Mouse (Mus musculus) embryonic facial prominence, embryonic 11.5 days (tissue): ENCODE data around the gene Gtsf1l. TPM values are rescaled to one million over a fixed set of nuclear protein-coding genes. Genes with fewer than 3 reads are reported as not detected.
A peak's percentile ranks its signal among the peaks of the same experiment; 100 is the strongest.

ENCODE experiments used
- ATAC-seq: fragments of 200-750 bp; cut with Nextera tagmentation; replicated peaks from 2 replicates; pipeline ENCODE4 v1.8.0; 2017; ENCODE audit warnings: low read depth; ENCODE audit not compliant: insufficient number of reproducible peaks, low FRiP score, low TSS enrichment
- DNase-seq: peaks from one replicate; pipeline ENCODE4 v3.0.0-alpha.2; 2015; ENCODE audit warnings: low spot score
- H3K27ac ChIP-seq: fragments of 300-500 bp; sonication (generic); replicated peaks from 2 replicates; pipeline ENCODE4 v1.5.1; 2014; ENCODE audit warnings: mild to moderate bottlenecking, low read depth, low read length, control low read depth
- H3K27me3 ChIP-seq: fragments of 300-500 bp; sonication (generic); 2 replicates; pipeline ENCODE4 v1.6.1; 2014; ENCODE audit warnings: mild to moderate bottlenecking, low read length, moderate library complexity, mixed read lengths; ENCODE audit not compliant: control insufficient read depth, insufficient read depth
- H3K36me3 ChIP-seq: fragments of 300-500 bp; sonication (generic); replicated peaks from 2 replicates; pipeline ENCODE4 v1.6.1; 2014; ENCODE audit warnings: low read depth, mild to moderate bottlenecking, low read length, moderate library complexity, mixed read lengths; ENCODE audit not compliant: control insufficient read depth, insufficient read depth
- H3K4me1 ChIP-seq: fragments of 300-500 bp; sonication (generic); 2 replicates; pipeline ENCODE4 v1.6.1; 2014; ENCODE audit warnings: low read length, mixed read lengths; ENCODE audit not compliant: control insufficient read depth, insufficient read depth
- H3K4me2 ChIP-seq: fragments of 300-500 bp; sonication (generic); 2 replicates; pipeline ENCODE4 v1.6.1; 2014; ENCODE audit warnings: low read depth, mild to moderate bottlenecking, control low read depth, low read length, moderate library complexity
- H3K4me3 ChIP-seq: fragments of 300-500 bp; sonication (generic); 2 replicates; pipeline ENCODE4 v1.5.1; 2014; ENCODE audit warnings: low read depth, low read length, control low read depth
- H3K9ac ChIP-seq: fragments of 300-500 bp; sonication (generic); replicated peaks from 2 replicates; pipeline ENCODE4 v1.6.1; 2014; ENCODE audit warnings: mild to moderate bottlenecking, control low read depth, low read length
- H3K9me3 ChIP-seq: fragments of 300-500 bp; sonication (generic); replicated peaks from 2 replicates; pipeline ENCODE4 v1.6.1; 2016; ENCODE audit warnings: mild to moderate bottlenecking, low read length, inconsistent platforms, mixed read lengths; ENCODE audit not compliant: control insufficient read depth
- WGBS: fragments of 180-500 bp; shearing (Covaris S2); extraction: QIAGEN DNeasy Blood & Tissue Kit; methylation state at CpG from one replicate; pipeline ENCODE4 v1.1.7; 2014; 5-methylcytosine and 5-hydroxymethylcytosine counted together
- polyA plus RNA-seq: library from polyadenylated mRNA; unstranded; fragments of >200 nt; fragmentation: Nextera tagmentation; extraction: Ambion mirVana; gene quantifications from 2 replicates; pipeline ENCODE4 v1.2.1, GENCODE M21; 2014

The Gtsf1l gene
- polyA plus RNA-seq, 1 experiment from 2014 or later: not detected

DNA sequence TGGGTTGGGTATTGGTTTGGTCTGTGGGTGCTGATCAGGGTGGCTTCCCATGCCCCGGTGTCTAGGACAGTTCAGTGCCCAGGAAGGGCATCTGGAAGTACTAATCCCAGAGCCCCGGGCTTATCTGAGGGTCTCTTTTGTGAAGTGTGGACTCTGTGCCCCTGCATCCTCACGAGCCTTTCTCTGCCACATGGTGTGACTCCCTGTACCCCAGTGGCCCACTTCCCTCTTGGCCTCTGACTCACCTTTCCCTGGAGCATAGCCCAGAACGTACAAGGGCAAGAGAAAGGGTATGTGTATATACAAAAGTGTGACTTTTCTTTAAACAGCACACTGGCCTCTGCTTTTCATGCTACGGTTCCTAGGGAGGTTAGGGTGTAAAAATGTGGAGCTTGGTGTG, 31.9 kb downstream of the Gtsf1l start:
- H3K36me3 ChIP-seq: no peaks in the 10 kb centered on the region
- H3K27me3 ChIP-seq: no peaks in the 10 kb centered on the region; the same call in 1 of the 2 replicates
- peak overlapping the region; percentile 73 for H3K4me3 ChIP-seq
- WGBS: 34% methylated on average over 5 of the region's 5 CpGs
- peak overlapping the region; percentile 97 for H3K4me2 ChIP-seq
- no peaks in the 10 kb centered on the region for H3K9me3 ChIP-seq
- peak overlapping the region; percentile 84 for H3K9ac ChIP-seq
- no peak overlapping the region for H3K27ac ChIP-seq
- DNase-seq: no peak
- no peak for ATAC-seq
- H3K4me1 ChIP-seq: no peaks in the 10 kb centered on the region; the same call in 1 of the 2 replicates

DNA sequence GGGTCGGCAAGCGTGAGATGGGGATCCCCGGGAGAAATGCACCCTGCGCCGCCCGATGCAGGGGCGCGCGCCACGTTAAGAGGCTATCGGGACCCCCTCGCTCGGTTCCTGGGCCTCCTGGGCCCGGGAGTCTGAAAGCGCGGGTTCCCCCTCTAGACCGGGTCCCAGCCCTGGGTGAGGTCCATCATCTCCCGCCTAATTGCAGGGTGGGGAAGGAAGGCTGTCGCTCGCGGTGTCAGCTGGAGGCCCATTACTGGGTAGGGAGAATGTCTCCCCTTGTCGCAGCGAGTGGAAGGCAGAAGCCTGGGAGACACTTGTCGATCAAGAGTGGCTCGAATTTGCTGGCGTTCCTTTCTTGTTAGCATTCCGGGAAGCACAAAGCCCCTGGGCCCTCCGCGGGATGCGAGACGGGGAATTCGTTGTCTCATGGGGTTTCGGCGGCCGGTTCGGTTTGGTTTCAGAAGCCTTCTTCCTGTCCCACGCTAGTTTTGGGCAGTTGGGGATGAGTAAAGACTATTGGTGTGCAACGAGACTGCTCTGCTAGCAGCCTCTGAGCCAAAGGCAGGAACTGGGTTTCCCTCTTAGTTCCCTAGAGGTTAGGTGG, 32.7 kb downstream of the Gtsf1l start:
- Histone ChIP-seq H3K27ac (peak overlapping the region; percentile 52; the same call in 1 of the 2 replicates), H3K9ac (peak overlapping the region; percentile 84), H3K36me3 (no peaks in the 10 kb centered on the region), H3K9me3 (no peaks in the 10 kb centered on the region), H3K27me3 (no peaks in the 10 kb centered on the region; the same call in 1 of the 2 replicates), H3K4me3 (peak overlapping the region; percentile 73), H3K4me2 (peak overlapping the region; percentile 97), H3K4me1 (no peaks in the 10 kb centered on the region; the same call in 1 of the 2 replicates)
- under 1% methylated on average over 37 of the region's 38 CpGs for WGBS
- ATAC-seq (peak; percentile 35), DNase-seq (peak; percentile 44)

DNA sequence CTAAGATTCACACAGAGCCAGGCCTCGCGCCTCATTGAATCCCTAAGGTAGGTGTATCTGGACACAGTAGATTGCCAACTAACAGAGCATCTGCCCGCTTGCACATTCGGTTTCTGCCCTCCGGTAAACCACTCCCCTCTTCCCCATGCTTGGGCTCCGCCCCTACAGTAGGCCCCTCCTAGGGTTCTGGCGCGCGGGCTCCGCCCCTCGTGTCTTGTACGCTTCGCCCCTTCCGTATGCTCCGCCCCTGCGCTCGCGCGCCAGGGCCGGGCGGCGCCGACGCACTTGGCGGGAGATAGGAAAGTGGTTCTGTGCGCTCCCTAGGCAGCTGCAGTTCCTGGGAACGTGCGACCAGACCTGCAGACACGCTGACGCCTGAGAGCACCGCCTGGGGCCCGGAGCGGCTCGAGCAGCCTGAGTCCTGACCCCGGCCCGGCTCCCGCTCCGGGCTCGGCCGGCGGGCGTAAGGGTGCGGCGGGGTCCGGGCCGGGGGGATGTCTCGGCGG, 33.3 kb downstream of the Gtsf1l start, which contains the start of gene Mybl2:
Gene Mybl2 (plus strand): TSS at position 353 of the 506 bp plus-strand sequence.
- under 1% methylated on average over 48 of the region's 48 CpGs for WGBS
- Histone ChIP-seq H3K4me2 (peak within 1 kb of the TSS; percentile 97), H3K36me3 (no peaks in the 10 kb centered on the region), H3K9me3 (no peaks in the 10 kb centered on the region), H3K4me1 (no peaks in the 10 kb centered on the region; the same call in 1 of the 2 replicates), H3K27me3 (no peaks in the 10 kb centered on the region; the same call in 1 of the 2 replicates), H3K4me3 (peak within 1 kb of the TSS; percentile 73), H3K9ac (peak within 1 kb of the TSS; percentile 84), H3K27ac (peak within 1 kb of the TSS; percentile 52)
- peak; percentile 98 for DNase-seq
- peak; percentile 98 for ATAC-seq

DNA sequence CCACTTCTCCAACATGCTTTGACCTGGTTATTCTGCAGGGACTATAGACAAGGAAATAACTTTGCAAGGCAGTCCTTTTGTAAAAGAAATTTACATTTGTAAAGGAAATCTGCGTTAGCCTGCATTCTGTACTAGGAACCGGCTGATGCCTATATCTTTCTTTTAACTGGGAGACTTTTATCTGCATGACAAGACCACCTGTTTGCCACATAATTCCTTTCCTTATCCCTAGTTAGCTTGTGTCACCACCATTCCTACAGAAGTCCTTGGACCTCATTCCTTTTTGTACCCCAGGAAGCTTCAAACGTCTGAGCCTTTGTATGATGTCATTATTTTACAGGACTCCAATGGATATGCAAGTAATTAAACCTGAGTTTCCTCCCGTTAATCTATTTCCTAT, 34.8 kb downstream of the Gtsf1l start:
- no peak overlapping the region for H3K4me2 ChIP-seq
- H3K27ac ChIP-seq: no peak overlapping the region
- no peaks in the 10 kb centered on the region; the same call in 1 of the 2 replicates for H3K27me3 ChIP-seq
- no peaks in the 10 kb centered on the region for H3K36me3 ChIP-seq
- H3K9me3 ChIP-seq: no peaks in the 10 kb centered on the region
- no peak for DNase-seq
- 65% methylated on average over 4 of the region's 4 CpGs for WGBS
- no peaks in the 10 kb centered on the region; the same call in 1 of the 2 replicates for H3K4me1 ChIP-seq
- H3K9ac ChIP-seq: no peak overlapping the region
- ATAC-seq: no peak
- H3K4me3 ChIP-seq: no peak overlapping the region

DNA sequence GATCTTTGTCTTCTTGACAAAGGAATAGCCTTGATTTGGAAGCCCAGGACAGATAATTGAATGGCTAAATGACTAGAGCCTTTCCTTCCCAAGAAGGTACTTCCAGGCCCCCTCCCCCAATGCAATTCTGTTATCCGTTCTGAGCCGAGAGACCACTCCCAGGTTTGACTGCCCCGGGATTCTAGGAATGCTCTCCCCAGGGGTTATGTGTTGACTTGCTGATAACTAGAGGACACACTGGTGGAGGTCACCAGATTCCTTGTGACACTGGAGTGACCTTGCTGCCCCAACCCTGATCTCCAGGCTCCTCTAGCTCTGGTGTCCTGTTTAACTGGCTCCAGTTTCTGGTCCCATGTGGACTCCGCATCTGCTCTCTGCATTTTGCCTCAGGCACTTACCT, 35.6 kb downstream of the Gtsf1l start:
- WGBS: 25% methylated on average over 4 of the region's 4 CpGs
- DNase-seq (no peak), ATAC-seq (no peak)
- no peaks in the 10 kb centered on the region for H3K9me3 ChIP-seq
- no peak overlapping the region for H3K9ac ChIP-seq
- H3K4me2 ChIP-seq: no peak overlapping the region
- no peak overlapping the region for H3K4me3 ChIP-seq
- H3K36me3 ChIP-seq: no peaks in the 10 kb centered on the region; the same call in 1 of the 2 replicates
- H3K27ac ChIP-seq: no peak overlapping the region
- no peaks in the 10 kb centered on the region; the same call in 1 of the 2 replicates for H3K27me3 ChIP-seq
- H3K4me1 ChIP-seq: no peaks in the 10 kb centered on the region; the same call in 1 of the 2 replicates

DNA sequence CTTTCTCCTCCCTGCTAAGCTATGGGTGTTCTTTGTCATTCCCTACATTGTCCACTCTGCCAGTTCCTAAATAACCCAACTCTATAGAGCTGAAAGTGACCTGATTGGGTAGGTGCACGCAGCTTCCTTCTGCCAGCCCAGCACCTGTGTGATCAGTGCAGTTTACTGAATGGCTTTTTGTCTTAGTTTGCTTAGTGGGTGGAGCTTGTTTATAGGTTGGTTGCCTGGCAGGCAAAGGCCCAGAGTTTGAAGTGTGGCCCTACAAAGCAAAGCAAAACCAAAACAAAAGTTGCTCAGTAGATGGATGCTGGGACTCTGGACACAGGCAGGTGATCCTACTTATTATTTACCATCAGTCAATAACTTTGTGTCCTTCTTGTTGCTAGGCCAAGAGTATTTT, 36.0 kb downstream of the Gtsf1l start:
- H3K4me2 ChIP-seq: no peak overlapping the region
- no peak overlapping the region for H3K4me3 ChIP-seq
- H3K27me3 ChIP-seq: no peaks in the 10 kb centered on the region; the same call in 1 of the 2 replicates
- no peak for DNase-seq
- 71% methylated on average over 1 of the region's 1 CpGs for WGBS
- H3K9ac ChIP-seq: no peak overlapping the region
- no peaks in the 10 kb centered on the region; the same call in 1 of the 2 replicates for H3K36me3 ChIP-seq
- no peak for ATAC-seq
- H3K9me3 ChIP-seq: no peaks in the 10 kb centered on the region
- H3K4me1 ChIP-seq: no peaks in the 10 kb centered on the region; the same call in 1 of the 2 replicates
- no peak overlapping the region for H3K27ac ChIP-seq

DNA sequence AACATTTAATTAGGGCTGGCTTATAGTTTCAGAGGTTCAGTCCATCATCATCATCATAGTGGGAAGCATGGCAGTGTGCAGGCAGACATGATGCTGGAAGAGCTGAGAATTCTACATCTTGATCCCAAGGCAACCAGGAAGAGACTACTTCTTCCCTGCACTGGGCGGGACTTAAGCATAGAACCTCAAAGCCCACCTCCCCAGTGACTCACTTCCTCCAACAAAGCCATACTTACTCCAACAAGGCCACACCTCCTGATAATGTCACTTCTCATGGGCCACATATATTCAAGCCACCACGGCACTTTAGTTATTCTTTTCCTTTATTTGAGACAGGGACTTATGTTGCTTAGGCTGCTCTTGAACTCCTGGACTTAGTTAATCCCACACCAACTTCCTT, 38.5 kb downstream of the Gtsf1l start:
- no peak overlapping the region for H3K4me2 ChIP-seq
- ATAC-seq (no peak), DNase-seq (no peak)
- no peak overlapping the region for H3K27ac ChIP-seq
- no peaks in the 10 kb centered on the region; the same call in 1 of the 2 replicates for H3K36me3 ChIP-seq
- no peak overlapping the region for H3K4me3 ChIP-seq
- no peaks in the 10 kb centered on the region for H3K4me1 ChIP-seq
- no peak overlapping the region for H3K9ac ChIP-seq
- no peaks in the 10 kb centered on the region for H3K27me3 ChIP-seq
- 87% methylated on average over 2 of the region's 2 CpGs for WGBS
- H3K9me3 ChIP-seq: no peaks in the 10 kb centered on the region

DNA sequence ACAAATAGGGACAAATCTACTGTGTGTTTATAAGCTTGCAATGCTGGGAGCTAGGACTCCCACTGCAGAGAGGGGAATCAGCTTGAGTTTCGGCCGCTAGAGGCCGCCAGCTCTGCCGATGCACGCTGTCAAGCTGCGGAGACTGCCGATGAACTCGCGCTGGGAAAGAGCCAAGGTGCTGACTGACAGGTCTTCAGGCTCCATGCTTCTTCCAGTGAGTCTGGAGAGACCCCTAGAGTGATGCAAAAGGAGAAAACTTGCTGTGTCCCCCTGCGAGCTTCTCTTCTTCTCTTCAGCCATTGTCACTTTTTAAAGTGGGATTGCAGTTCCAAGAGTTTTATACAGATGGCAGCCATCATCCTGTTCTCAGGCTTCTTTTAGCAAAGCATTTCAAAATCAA, 39.5 kb downstream of the Gtsf1l start:
- WGBS: 4% methylated on average over 10 of the region's 10 CpGs
- DNase-seq (peak; percentile 83), ATAC-seq (no peak)
- no peaks in the 10 kb centered on the region for H3K4me1 ChIP-seq
- no peak overlapping the region for H3K9ac ChIP-seq
- no peak overlapping the region for H3K27ac ChIP-seq
- no peaks in the 10 kb centered on the region; the same call in 1 of the 2 replicates for H3K36me3 ChIP-seq
- no peak overlapping the region for H3K4me2 ChIP-seq
- H3K9me3 ChIP-seq: no peaks in the 10 kb centered on the region
- H3K27me3 ChIP-seq: no peaks in the 10 kb centered on the region
- H3K4me3 ChIP-seq: no peak overlapping the region
